Mouse (Mus musculus) forebrain, embryonic 11.5 days (tissue): ENCODE measurements at regions not wholly inside any gene's neighbourhood (a gene's known extent, or its start where the extent isn't known, plus 50 kb on each side); places are given as distances from the start of the nearest gene placed in this dataset.
"Not testable (repeated sequence)": the region's sequence is repeated elsewhere in the genome, so short reads cannot be mapped to it uniquely, and the experiment has no call there.

ENCODE experiments used
- ATAC-seq: fragments of 200-750 bp; cut with Nextera tagmentation; replicated peaks from 2 replicates; pipeline ENCODE4 v1.8.0; 2017; ENCODE audit warnings: moderate TSS enrichment; ENCODE audit not compliant: low FRiP score
- DNase-seq: peaks from one replicate; pipeline ENCODE4 v3.0.0-alpha.2; 2017; ENCODE audit warnings: low spot score
- H3K27ac ChIP-seq: fragments of 300-500 bp; sonication (generic); 2 replicates; pipeline ENCODE4 v1.5.1; 2014; ENCODE audit warnings: low read depth, low read length
- H3K27me3 ChIP-seq: fragments of 300-500 bp; sonication (generic); 2 replicates; pipeline ENCODE4 v1.6.1; 2014; ENCODE audit warnings: mild to moderate bottlenecking, low read length, mixed read lengths; ENCODE audit not compliant: control insufficient read depth, insufficient read depth
- H3K36me3 ChIP-seq: fragments of 300-500 bp; sonication (generic); 2 replicates; pipeline ENCODE4 v1.6.1; 2014; ENCODE audit warnings: mild to moderate bottlenecking, low read length, moderate library complexity, mixed read lengths; ENCODE audit not compliant: control insufficient read depth, insufficient read depth
- H3K4me1 ChIP-seq: fragments of 300-500 bp; sonication (generic); replicated peaks from 2 replicates; pipeline ENCODE4 v1.6.1; 2014; ENCODE audit warnings: low read length, mixed read lengths; ENCODE audit not compliant: control insufficient read depth, insufficient read depth
- H3K4me2 ChIP-seq: fragments of 300-500 bp; sonication (generic); 2 replicates; pipeline ENCODE4 v1.6.1; 2014; ENCODE audit warnings: low read depth, mild to moderate bottlenecking, low read length, moderate library complexity, mixed read lengths; ENCODE audit not compliant: severe bottlenecking
- H3K4me3 ChIP-seq: fragments of 300-500 bp; sonication (generic); 2 replicates; pipeline ENCODE4 v1.5.1; 2014; ENCODE audit warnings: low read depth, low read length
- H3K9ac ChIP-seq: fragments of 300-500 bp; sonication (generic); 2 replicates; pipeline ENCODE4 v1.6.1; 2014; ENCODE audit warnings: low read length
- H3K9me3 ChIP-seq: fragments of 300-500 bp; sonication (generic); 2 replicates; pipeline ENCODE4 v1.6.1; 2016; ENCODE audit warnings: low read length, mixed read lengths; ENCODE audit not compliant: control insufficient read depth
- WGBS: fragments of 180-500 bp; shearing (Covaris S2); extraction: QIAGEN DNeasy Blood & Tissue Kit; methylation state at CpG from one replicate; pipeline ENCODE4 v1.1.7; 2014; 5-methylcytosine and 5-hydroxymethylcytosine counted together

DNA sequence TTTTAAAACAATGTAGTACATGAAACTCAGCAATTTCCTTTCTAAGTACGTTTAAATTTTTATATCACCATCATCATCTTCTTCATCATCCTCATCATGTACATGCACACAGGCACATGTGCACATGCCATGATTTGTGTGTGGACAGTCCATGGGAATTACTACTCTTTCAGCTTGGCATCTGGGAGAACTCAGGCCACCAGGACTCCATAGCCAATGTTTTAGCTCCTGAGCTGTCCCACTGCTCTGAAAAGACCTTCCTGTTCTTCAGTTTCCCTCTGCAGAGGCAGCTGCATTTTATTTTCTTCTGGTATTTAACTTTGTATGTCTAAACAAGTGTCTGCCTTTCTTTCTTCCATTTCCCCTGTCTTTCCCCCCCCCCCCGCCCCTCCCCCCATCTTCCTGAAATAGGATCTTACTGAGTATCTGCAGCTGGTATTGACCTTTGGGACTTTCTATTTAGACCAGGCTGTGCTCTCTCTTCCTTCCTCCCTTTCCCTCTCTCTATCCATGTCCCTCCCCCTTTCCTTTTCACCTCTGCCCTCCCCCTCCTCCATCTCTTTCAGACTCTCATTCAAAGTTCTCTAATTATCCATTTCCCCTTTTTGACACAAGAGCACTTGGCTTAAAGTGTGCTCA is 72.8 kb upstream of the Arhgap42 start:
- H3K9me3 ChIP-seq, result no peaks in the 10 kb centered on the region
- no peak overlapping the region for H3K9ac ChIP-seq
- no peak overlapping the region for H3K27ac ChIP-seq
- ATAC-seq (no peak), DNase-seq (no peak)
- 70% methylated on average over 2 of the region's 2 CpGs for WGBS
- no peak overlapping the region for H3K4me3 ChIP-seq
- H3K4me1 ChIP-seq, result no peaks in the 10 kb centered on the region
- no peaks in the 10 kb centered on the region for H3K27me3 ChIP-seq
- no peaks in the 10 kb centered on the region for H3K36me3 ChIP-seq
- H3K4me2 ChIP-seq, result no peak overlapping the region

DNA sequence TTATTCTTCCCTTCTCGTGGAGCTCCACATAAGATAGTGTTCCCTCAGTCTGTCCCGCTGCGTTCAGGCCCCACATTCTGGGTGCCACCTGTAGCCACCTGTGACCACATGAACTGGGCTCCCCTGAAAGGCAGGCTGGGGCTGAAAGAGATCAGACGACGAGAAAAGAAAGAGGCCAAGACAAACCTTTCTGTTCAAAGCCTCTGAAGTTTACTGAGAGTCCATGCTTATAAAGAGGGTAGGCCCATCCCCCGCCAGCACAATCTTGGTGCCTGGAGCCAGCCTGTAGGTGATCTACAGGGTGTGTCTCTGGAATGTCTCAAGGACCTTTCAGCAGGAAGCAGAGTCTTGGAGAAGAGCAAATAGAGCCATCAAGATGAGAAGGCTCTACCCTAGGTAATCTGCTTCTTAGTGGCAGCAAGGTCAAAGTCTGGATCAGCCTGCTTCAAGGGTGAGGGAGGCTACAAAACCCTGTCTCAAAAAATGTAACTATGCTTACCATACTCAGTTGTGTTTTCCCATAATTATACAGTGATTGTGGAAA is 72.2 kb upstream of the Arhgap42 start:
- not testable (repeated sequence) for H3K27ac ChIP-seq, H3K27me3 ChIP-seq, H3K4me3 ChIP-seq, DNase-seq, H3K9ac ChIP-seq, H3K4me2 ChIP-seq, H3K9me3 ChIP-seq, H3K36me3 ChIP-seq, H3K4me1 ChIP-seq, ATAC-seq
- 82% methylated on average over 6 of the region's 6 CpGs for WGBS

DNA sequence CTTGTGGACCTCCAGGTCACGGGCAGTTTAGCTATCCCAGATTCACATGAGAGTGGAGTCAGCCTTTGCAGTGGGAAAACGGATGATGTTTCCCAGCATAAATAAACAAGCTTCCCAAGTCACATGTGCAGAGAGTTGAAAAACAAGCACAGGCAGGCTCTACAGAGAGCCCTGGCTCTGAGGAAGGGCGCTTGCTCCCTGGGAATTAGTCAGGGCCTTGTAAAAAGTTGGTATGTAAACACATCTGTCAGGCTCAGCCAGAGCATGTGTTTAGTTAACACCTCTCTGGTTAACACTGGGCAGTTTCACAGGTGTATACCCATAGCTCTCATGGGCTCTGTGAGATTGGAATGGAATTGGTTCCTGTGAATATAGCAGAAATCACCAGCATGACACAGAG is 51.9 kb upstream of the Arhgap42 start:
- no peak overlapping the region for H3K27ac ChIP-seq
- DNase-seq (no peak), ATAC-seq (0 out of 2 replicates have a peak, but pooled peaks have one; percentile 27)
- no peak overlapping the region for H3K4me2 ChIP-seq
- no peak overlapping the region for H3K4me3 ChIP-seq
- no peaks in the 10 kb centered on the region for H3K9me3 ChIP-seq
- 69% methylated on average over 3 of the region's 3 CpGs for WGBS
- H3K36me3 ChIP-seq, result no peaks in the 10 kb centered on the region
- H3K27me3 ChIP-seq, result no peaks in the 10 kb centered on the region
- H3K9ac ChIP-seq, result no peak overlapping the region
- H3K4me1 ChIP-seq, result no peaks in the 10 kb centered on the region

DNA sequence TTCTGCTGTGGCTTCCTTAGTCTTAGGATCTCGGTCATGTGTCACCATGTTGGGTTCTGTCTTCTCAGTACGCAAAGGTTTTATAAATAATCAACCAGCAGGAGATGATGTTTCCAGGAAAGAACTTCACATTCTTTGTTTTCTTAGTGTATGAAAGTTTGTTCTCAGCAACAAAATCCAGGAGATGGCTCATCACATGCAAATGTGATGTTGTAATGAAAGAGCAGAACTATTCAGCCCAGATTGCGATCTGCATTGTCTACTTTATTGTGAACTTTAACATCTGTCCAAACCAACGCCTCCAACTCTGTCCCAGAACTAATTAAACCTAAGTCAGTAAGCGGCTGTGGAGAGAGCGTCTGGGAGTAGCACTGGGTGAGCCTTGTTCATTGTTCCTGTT is 50.7 kb upstream of the Arhgap42 start:
- Histone ChIP-seq H3K36me3 (no peaks in the 10 kb centered on the region), H3K4me2 (no peak overlapping the region), H3K27ac (no peak overlapping the region), H3K27me3 (no peaks in the 10 kb centered on the region), H3K4me1 (no peaks in the 10 kb centered on the region), H3K9ac (no peak overlapping the region), H3K9me3 (no peaks in the 10 kb centered on the region), H3K4me3 (no peak overlapping the region)
- WGBS, result 70% methylated on average over 6 of the region's 6 CpGs
- ATAC-seq, result no peak
- no peak for DNase-seq
